Mouse (Mus musculus): ENCODE data around the gene Bptf. TPM values are rescaled to one million over a fixed set of nuclear protein-coding genes. Genes with fewer than 3 reads are reported as not detected.
"Not testable (repeated sequence)": the region's sequence is repeated elsewhere in the genome, so short reads cannot be mapped to it uniquely, and the experiment has no call there.

The Bptf gene
- polyA plus RNA-seq, 1 experiment from 2014 or later: 40.6 TPM

- no peak for DNase-seq (ENCODE audit: low spot score)
- H3K9ac ChIP-seq: peak overlapping the region; percentile 67
- ATAC-seq (ENCODE audit: low FRiP score): no peak
- peak overlapping the region; percentile 84 for H3K27ac ChIP-seq
- H3K27me3 ChIP-seq (ENCODE audit: control insufficient read depth, insufficient read depth, low read length): no peaks in the 10 kb centered on the region
- H3K9me3 ChIP-seq (ENCODE audit: control insufficient read depth, low read length): no peaks in the 10 kb centered on the region
- H3K36me3 ChIP-seq (replicated peaks; ENCODE audit: control insufficient read depth, insufficient read depth): no peaks in the 10 kb centered on the region; the same call in 1 of the 2 replicates
- WGBS: 77% methylated on average over 6 of the region's 6 CpGs
- H3K4me2 ChIP-seq (replicated peaks): peak overlapping the region; percentile 83
- peaks cover 35% of the 10 kb centered on the region for H3K4me1 ChIP-seq (replicated peaks; ENCODE audit: control insufficient read depth, insufficient read depth, low read length)
- peak overlapping the region; percentile 54 for H3K4me3 ChIP-seq (replicated peaks; ENCODE audit: low read length)
Observed at GRCm38 (mm10) chr11:107028754-107029153, 103.2 kb downstream of the Bptf start.

- no peaks in the 10 kb centered on the region for H3K27me3 ChIP-seq (ENCODE audit: control insufficient read depth, insufficient read depth, low read length)
- WGBS: 4% methylated on average over 29 of the region's 29 CpGs
Observed at GRCm38 (mm10) chr11:107028275-107028618, 103.7 kb downstream of the Bptf start.

GRCm38 (mm10) chr11:107027431-107028274, 104.3 kb downstream of the Bptf start:
- peak; percentile 87 for ATAC-seq (ENCODE audit: low FRiP score)
- Histone ChIP-seq H3K27me3 (ENCODE audit: control insufficient read depth, insufficient read depth, low read length) (no peaks in the 10 kb centered on the region), H3K9ac (peak overlapping the region; percentile 67), H3K4me2 (replicated peaks) (peak overlapping the region; percentile 83), H3K27ac (peak overlapping the region; percentile 84), H3K4me3 (replicated peaks; ENCODE audit: low read length) (peak overlapping the region; percentile 54), H3K36me3 (replicated peaks; ENCODE audit: control insufficient read depth, insufficient read depth) (no peaks in the 10 kb centered on the region; the same call in 1 of the 2 replicates), H3K4me1 (replicated peaks; ENCODE audit: control insufficient read depth, insufficient read depth, low read length) (peaks cover 35% of the 10 kb centered on the region), H3K9me3 (ENCODE audit: control insufficient read depth, low read length) (no peaks in the 10 kb centered on the region)
- peak; percentile 93 for DNase-seq (ENCODE audit: low spot score)
- WGBS: under 1% methylated on average over 98 of the region's 107 CpGs

More at GRCm38 (mm10) chr11:107028275-107028618, 103.7 kb downstream of the Bptf start:
- Histone ChIP-seq H3K4me1 (replicated peaks; ENCODE audit: control insufficient read depth, insufficient read depth, low read length) (peaks cover 35% of the 10 kb centered on the region), H3K9me3 (ENCODE audit: control insufficient read depth, low read length) (no peaks in the 10 kb centered on the region), H3K27ac (peak overlapping the region; percentile 84), H3K36me3 (replicated peaks; ENCODE audit: control insufficient read depth, insufficient read depth) (no peaks in the 10 kb centered on the region; the same call in 1 of the 2 replicates), H3K4me3 (replicated peaks; ENCODE audit: low read length) (peak overlapping the region; percentile 54), H3K9ac (peak overlapping the region; percentile 67), H3K4me2 (replicated peaks) (peak overlapping the region; percentile 83)
- ATAC-seq (ENCODE audit: low FRiP score) (peak; percentile 65; the same call in 1 of the 2 replicates), DNase-seq (ENCODE audit: low spot score) (no peak)

GRCm38 (mm10) chr11:107026554-107027430, 105.1 kb downstream of the Bptf start:
- peaks cover 30% of the 10 kb centered on the region for H3K4me1 ChIP-seq (replicated peaks; ENCODE audit: control insufficient read depth, insufficient read depth, low read length)
- 8% methylated on average over 12 of the region's 12 CpGs for WGBS
- ATAC-seq (ENCODE audit: low FRiP score) (no peak), DNase-seq (ENCODE audit: low spot score) (no peak)
- peak overlapping the region; percentile 83 for H3K4me2 ChIP-seq (replicated peaks)
- H3K9ac ChIP-seq: 0 out of 2 replicates have a peak overlapping the region, but pooled peaks have one; percentile 65
- no peak overlapping the region for H3K27ac ChIP-seq
- H3K36me3 ChIP-seq (replicated peaks; ENCODE audit: control insufficient read depth, insufficient read depth): no peaks in the 10 kb centered on the region
- no peaks in the 10 kb centered on the region for H3K27me3 ChIP-seq (ENCODE audit: control insufficient read depth, insufficient read depth, low read length)
- H3K4me3 ChIP-seq (replicated peaks; ENCODE audit: low read length): peak overlapping the region; percentile 54
- H3K9me3 ChIP-seq (ENCODE audit: control insufficient read depth, low read length): no peaks in the 10 kb centered on the region

- ATAC-seq (ENCODE audit: low FRiP score): peak; percentile 34; the same call in 1 of the 2 replicates
Observed at GRCm38 (mm10) chr11:107025411-107026321, 106.3 kb downstream of the Bptf start, which contains the start of gene 1810010H24Rik. 1810010H24Rik (plus strand) TSS chr11:107025681.

GRCm38 (mm10) chr11:107024406-107024805, 107.5 kb downstream of the Bptf start:
- Histone ChIP-seq H3K27me3 (ENCODE audit: control insufficient read depth, insufficient read depth, low read length) (no peaks in the 10 kb centered on the region), H3K27ac (no peak overlapping the region), H3K9me3 (ENCODE audit: control insufficient read depth, low read length) (no peaks in the 10 kb centered on the region), H3K9ac (0 out of 2 replicates have a peak overlapping the region, but pooled peaks have one; percentile 65), H3K36me3 (replicated peaks; ENCODE audit: control insufficient read depth, insufficient read depth) (no peaks in the 10 kb centered on the region), H3K4me1 (replicated peaks; ENCODE audit: control insufficient read depth, insufficient read depth, low read length) (peaks cover 30% of the 10 kb centered on the region), H3K4me2 (replicated peaks) (peak overlapping the region; percentile 83), H3K4me3 (replicated peaks; ENCODE audit: low read length) (0 out of 2 replicates have a peak overlapping the region, but pooled peaks have one; percentile 43)
- 65% methylated on average over 4 of the region's 4 CpGs for WGBS
- ATAC-seq (ENCODE audit: low FRiP score): no peak
- DNase-seq (ENCODE audit: low spot score): no peak

More at GRCm38 (mm10) chr11:107025411-107026321, 106.3 kb downstream of the Bptf start, which contains the start of gene 1810010H24Rik:
- Histone ChIP-seq H3K27ac (peak within 1 kb of the TSS; percentile 77), H3K36me3 (replicated peaks; ENCODE audit: control insufficient read depth, insufficient read depth) (no peaks in the 10 kb centered on the region), H3K27me3 (ENCODE audit: control insufficient read depth, insufficient read depth, low read length) (no peaks in the 10 kb centered on the region), H3K9me3 (ENCODE audit: control insufficient read depth, low read length) (no peaks in the 10 kb centered on the region), H3K4me2 (replicated peaks) (peak within 1 kb of the TSS; percentile 83), H3K9ac (peak within 1 kb of the TSS; percentile 65), H3K4me1 (replicated peaks; ENCODE audit: control insufficient read depth, insufficient read depth, low read length) (peaks cover 30% of the 10 kb centered on the region), H3K4me3 (replicated peaks; ENCODE audit: low read length) (peak within 1 kb of the TSS; percentile 43)
- peak; percentile 57 for DNase-seq (ENCODE audit: low spot score)
- under 1% methylated on average over 45 of the region's 45 CpGs for WGBS

- DNase-seq (ENCODE audit: low spot score) (no peak), ATAC-seq (ENCODE audit: low FRiP score) (no peak)
- Histone ChIP-seq H3K4me1 (replicated peaks; ENCODE audit: control insufficient read depth, insufficient read depth, low read length) (peaks cover 29% of the 10 kb centered on the region), H3K9ac (no peak overlapping the region), H3K9me3 (ENCODE audit: control insufficient read depth, low read length) (no peaks in the 10 kb centered on the region), H3K4me3 (replicated peaks; ENCODE audit: low read length) (no peak overlapping the region), H3K36me3 (replicated peaks; ENCODE audit: control insufficient read depth, insufficient read depth) (no peaks in the 10 kb centered on the region), H3K27ac (no peak overlapping the region), H3K27me3 (ENCODE audit: control insufficient read depth, insufficient read depth, low read length) (no peaks in the 10 kb centered on the region), H3K4me2 (replicated peaks) (no peak overlapping the region)
- 90% methylated on average over 13 of the region's 13 CpGs for WGBS
Observed at GRCm38 (mm10) chr11:107022050-107022683, 109.8 kb downstream of the Bptf start.

- DNase-seq (ENCODE audit: low spot score); H3K36me3 ChIP-seq (replicated peaks; ENCODE audit: control insufficient read depth, insufficient read depth); H3K4me3 ChIP-seq (replicated peaks; ENCODE audit: low read length); H3K9ac ChIP-seq; H3K4me1 ChIP-seq (replicated peaks; ENCODE audit: control insufficient read depth, insufficient read depth, low read length); H3K4me2 ChIP-seq (replicated peaks); H3K9me3 ChIP-seq (ENCODE audit: control insufficient read depth, low read length); ATAC-seq (ENCODE audit: low FRiP score); H3K27ac ChIP-seq; H3K27me3 ChIP-seq (ENCODE audit: control insufficient read depth, insufficient read depth, low read length): not testable (repeated sequence)
- 100% methylated on average over 3 of the region's 5 CpGs for WGBS
Observed at GRCm38 (mm10) chr11:107019722-107020121, 112.2 kb downstream of the Bptf start.

All from hindbrain, embryonic 14.5 days (tissue).